Mouse (Mus musculus): Measurements from ENCODE around the gene Ddc. TPM values are rescaled to one million over a fixed set of nuclear protein-coding genes. Genes with fewer than 3 reads are reported as not detected.
A peak's percentile ranks its signal among the peaks of the same experiment; 100 is the strongest.

Gene Ddc
- polyA plus RNA-seq (2014; fragmentation: Nextera tagmentation; extraction: Ambion mirVana): 13.1 and 13.4 TPM in 2 replicates

DNA sequence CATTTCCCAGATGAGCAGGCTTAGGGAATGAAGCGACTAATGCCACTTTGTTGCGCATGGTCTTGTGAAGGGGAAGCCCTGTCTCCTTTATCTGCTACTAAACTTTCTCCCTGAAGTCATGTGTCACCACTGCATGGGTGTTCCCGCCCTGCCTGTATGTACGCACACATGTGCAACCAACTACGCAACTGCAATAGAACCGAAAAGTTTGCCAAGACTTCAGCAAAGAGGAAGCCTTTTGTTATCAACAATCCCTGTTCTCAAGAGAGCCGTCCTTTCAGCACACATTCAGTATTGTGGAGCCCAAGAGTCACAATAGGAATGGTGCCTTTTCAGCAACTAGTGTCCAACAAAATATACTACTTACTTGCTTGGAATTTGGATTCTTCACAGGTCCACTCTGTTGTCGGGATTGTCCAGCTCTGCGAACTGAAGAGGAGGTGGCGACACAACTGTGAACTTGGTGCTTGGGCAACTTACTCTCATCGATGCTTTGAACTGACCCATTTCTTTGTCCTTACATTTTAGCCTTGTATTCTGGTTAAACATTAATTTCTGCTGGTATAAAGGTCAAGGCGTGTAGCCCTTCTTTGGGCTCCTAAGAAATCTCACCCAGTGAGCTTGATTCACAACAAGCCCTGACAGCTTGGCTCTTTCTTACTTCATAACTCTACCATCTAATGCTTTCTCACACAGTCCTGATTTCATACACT lies at the start of gene Ddc:
Ddc (minus strand) TSS at position 500 of the 713 bp plus-strand sequence.
- no peaks in the 10 kb centered on the region for H3K36me3 ChIP-seq (ENCODE audit: insufficient read depth)
- ATAC-seq (ENCODE audit: insufficient read depth) (no peak), DNase-seq (no peak)
- peaks cover 7% of the 10 kb centered on the region; the same call in 1 of the 2 replicates for H3K4me1 ChIP-seq (ENCODE audit: insufficient read depth)
- H3K4me3 ChIP-seq (ENCODE audit: low read depth, low read length): no peak within 1 kb of the TSS
- TF ChIP-seq CTCF (IDR thresholded peaks at IDR 0.05; ENCODE audit: low read depth): no peak
- no peaks in the 10 kb centered on the region for H3K9me3 ChIP-seq (ENCODE audit: low read depth, low read length)
- peak within 1 kb of the TSS; percentile 51 for H3K27ac ChIP-seq (ENCODE audit: low read depth)
- H3K4me2 ChIP-seq: no peak within 1 kb of the TSS
- 68% methylated on average over 12 of the region's 12 CpGs for WGBS
- no peak within 1 kb of the TSS for H3K9ac ChIP-seq
- H3K27me3 ChIP-seq (ENCODE audit: insufficient read depth, low read length): no peaks in the 10 kb centered on the region

DNA sequence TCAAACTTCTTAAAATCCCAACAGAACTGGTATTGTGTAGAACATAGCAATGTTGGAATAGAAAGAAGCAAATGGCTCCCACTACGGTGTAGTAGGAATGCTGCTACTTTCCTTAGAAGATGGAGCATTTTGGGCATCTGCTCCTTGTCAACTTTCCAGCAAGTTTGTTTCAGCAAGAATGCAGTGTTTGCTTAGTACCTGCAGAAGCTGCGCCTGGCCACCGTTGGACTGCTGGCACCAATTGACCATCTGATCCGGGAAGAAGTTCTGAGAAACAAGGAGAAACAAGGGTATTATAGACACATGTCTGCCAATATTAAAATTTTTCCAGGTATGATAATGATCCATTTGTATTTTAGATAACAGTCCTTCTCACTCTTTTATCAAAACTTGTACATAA lies 47.8 kb upstream of the Ddc start:
- Histone ChIP-seq H3K4me1 (ENCODE audit: insufficient read depth) (peaks cover 16% of the 10 kb centered on the region), H3K4me3 (ENCODE audit: low read depth, low read length) (no peak overlapping the region), H3K4me2 (no peak overlapping the region), H3K27ac (ENCODE audit: low read depth) (no peak overlapping the region), H3K9me3 (ENCODE audit: low read depth, low read length) (no peaks in the 10 kb centered on the region), H3K9ac (no peak overlapping the region), H3K27me3 (ENCODE audit: insufficient read depth, low read length) (no peaks in the 10 kb centered on the region), H3K36me3 (ENCODE audit: insufficient read depth) (peaks cover 91% of the 10 kb centered on the region)
- ATAC-seq (ENCODE audit: insufficient read depth): no peak
- no peak for DNase-seq
- 82% methylated on average over 4 of the region's 4 CpGs for WGBS
- TF ChIP-seq CTCF (IDR thresholded peaks at IDR 0.05; ENCODE audit: low read depth): no peak

DNA sequence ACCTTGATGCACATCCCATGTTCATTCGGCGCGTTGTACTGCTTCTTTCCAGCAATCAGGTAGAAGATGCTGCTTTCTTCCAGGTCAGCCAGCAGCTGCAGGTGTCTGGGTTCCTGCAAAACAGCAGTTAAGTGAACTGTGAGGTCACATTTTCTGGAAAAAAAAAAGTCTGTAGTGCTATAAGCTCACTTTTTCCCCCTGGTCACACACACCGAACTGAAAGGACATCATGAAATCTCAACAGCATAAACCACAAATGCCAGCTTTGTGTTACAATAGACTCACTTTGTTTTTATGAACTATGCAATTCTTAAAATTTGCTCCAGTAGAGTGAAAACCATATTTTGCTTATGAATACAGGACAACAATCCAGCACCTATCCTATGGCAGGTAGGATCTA lies 46.9 kb upstream of the Ddc start:
- H3K27ac ChIP-seq (ENCODE audit: low read depth): no peak overlapping the region; the same call in 1 of the 2 replicates
- DNase-seq (no peak), ATAC-seq (ENCODE audit: insufficient read depth) (no peak)
- no peak overlapping the region for H3K9ac ChIP-seq
- 92% methylated on average over 4 of the region's 4 CpGs for WGBS
- H3K36me3 ChIP-seq (ENCODE audit: insufficient read depth): peaks cover 88% of the 10 kb centered on the region
- H3K4me2 ChIP-seq: no peak overlapping the region
- no peak for TF ChIP-seq CTCF (IDR thresholded peaks at IDR 0.05; ENCODE audit: low read depth)
- peaks cover 16% of the 10 kb centered on the region for H3K4me1 ChIP-seq (ENCODE audit: insufficient read depth)
- H3K4me3 ChIP-seq (ENCODE audit: low read depth, low read length): no peak overlapping the region
- H3K27me3 ChIP-seq (ENCODE audit: insufficient read depth, low read length): no peaks in the 10 kb centered on the region
- no peaks in the 10 kb centered on the region for H3K9me3 ChIP-seq (ENCODE audit: low read depth, low read length)

DNA sequence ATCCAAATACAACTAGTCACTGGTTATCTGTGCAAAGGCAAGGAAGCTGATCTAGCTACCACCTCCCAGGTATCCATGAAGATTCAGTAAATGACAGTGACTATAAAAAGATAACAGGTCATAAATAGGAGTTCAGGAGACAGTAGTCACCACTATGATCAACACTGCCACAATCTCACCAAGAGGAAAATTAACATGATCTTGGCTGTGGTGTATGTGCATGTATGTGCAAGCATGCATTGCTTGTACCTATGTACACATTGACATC lies 46.1 kb upstream of the Ddc start:
- Histone ChIP-seq H3K4me1 (ENCODE audit: insufficient read depth) (peaks cover 12% of the 10 kb centered on the region), H3K4me2 (no peak overlapping the region)

DNA sequence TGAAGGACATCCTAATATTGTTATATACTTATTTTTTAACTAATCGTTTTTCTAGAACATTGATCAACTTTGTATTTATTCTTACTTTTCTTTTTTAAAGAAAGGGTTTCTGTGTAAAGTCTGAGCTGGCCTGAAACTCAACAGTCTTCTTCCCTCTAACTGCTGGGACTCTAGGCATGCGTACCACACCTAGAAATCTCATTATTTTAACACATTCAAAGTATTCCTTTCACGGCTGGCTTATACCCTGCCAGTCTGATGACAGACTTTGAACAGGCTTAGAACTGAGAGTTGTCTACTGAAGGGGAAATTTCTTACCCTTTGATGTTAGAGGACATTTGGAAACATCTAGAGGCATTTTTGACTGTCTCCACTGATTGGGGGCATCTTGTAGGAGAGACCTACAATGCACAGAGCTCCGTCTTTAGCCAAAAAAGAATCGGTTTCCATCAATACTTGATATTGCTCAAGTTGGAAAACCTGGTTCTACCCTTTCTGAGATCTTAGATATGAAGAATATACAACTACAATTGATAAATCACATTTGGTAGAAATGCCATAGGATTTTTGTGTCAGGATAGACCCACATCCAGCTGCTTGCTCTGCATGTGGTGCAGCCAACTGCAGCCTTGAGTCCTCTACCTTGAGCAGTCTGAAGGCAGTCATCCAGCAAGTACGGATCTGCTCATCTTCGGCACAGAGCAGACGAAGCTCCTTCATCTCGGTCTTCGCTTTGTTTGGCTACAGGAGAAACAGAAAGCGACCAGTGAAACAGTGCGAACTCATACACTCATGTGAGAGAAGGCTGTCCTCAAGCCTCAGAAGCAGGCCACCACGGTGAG lies 45.5 kb upstream of the Ddc start:
- DNase-seq (no peak), ATAC-seq (ENCODE audit: insufficient read depth) (no peak)
- Histone ChIP-seq H3K4me3 (ENCODE audit: low read depth, low read length) (no peak overlapping the region), H3K4me2 (no peak overlapping the region), H3K9me3 (ENCODE audit: low read depth, low read length) (no peaks in the 10 kb centered on the region), H3K27me3 (ENCODE audit: insufficient read depth, low read length) (no peaks in the 10 kb centered on the region), H3K36me3 (ENCODE audit: insufficient read depth) (peaks cover 90% of the 10 kb centered on the region), H3K9ac (no peak overlapping the region), H3K4me1 (ENCODE audit: insufficient read depth) (peaks cover 7% of the 10 kb centered on the region), H3K27ac (ENCODE audit: low read depth) (peak overlapping the region; percentile 42; the same call in 1 of the 2 replicates)
- no peak for TF ChIP-seq CTCF (IDR thresholded peaks at IDR 0.05; ENCODE audit: low read depth)
- 88% methylated on average over 13 of the region's 13 CpGs for WGBS

More for the DNA sequence above, 46.1 kb upstream of the Ddc start:
- DNase-seq (no peak), ATAC-seq (ENCODE audit: insufficient read depth) (no peak)
- no peak overlapping the region for H3K9ac ChIP-seq
- no peak overlapping the region for H3K27ac ChIP-seq (ENCODE audit: low read depth)
- no peak for TF ChIP-seq CTCF (IDR thresholded peaks at IDR 0.05; ENCODE audit: low read depth)
- no peaks in the 10 kb centered on the region for H3K9me3 ChIP-seq (ENCODE audit: low read depth, low read length)
- H3K27me3 ChIP-seq (ENCODE audit: insufficient read depth, low read length): no peaks in the 10 kb centered on the region
- H3K36me3 ChIP-seq (ENCODE audit: insufficient read depth): peaks cover 90% of the 10 kb centered on the region
- H3K4me3 ChIP-seq (ENCODE audit: low read depth, low read length): no peak overlapping the region

DNA sequence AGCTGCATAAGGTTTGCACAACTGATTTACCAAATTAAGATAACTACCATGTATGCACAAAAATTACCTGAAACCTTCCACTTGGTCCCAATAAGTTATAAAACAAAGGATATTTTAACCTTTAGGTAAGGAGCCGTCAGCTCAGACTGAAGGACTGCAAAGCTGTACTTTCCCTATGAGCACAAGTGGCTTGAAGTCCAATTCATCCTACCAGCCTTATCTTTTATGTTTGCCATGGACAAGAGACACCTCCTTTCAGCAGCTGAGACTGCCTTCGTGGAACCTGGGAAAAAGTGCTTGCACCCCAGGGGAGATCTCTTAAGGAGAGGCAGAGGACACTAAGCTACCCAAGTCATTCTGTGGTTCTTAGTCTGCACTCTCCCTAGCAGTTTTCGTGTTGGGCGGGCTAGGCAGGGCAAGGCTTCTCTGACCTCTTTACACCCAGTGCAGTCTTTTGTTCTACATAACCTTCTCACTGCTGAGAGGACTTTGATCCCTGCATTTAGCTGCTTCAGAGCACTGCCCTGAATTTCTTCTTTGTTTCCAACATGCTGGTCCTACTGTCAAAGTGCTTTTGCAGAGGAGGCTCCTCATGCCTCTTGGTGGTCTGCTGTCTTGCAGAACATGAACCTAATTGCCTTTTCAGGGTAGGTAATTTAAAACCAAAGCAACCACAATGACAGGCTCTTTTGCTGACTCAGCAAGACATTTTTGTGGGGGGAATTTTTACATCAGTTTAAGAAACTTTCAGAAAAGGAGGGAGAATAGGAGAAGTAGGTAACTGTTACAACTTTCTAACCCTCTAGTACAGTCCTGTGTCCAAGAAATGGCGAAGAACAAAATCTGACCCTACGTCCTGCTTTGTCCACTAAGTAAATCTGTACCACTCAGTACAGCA lies 44.6 kb upstream of the Ddc start:
- no peak for TF ChIP-seq CTCF (IDR thresholded peaks at IDR 0.05; ENCODE audit: low read depth)
- 0 out of 2 replicates have a peak, but pooled peaks cover 4% of the 10 kb centered on the region for H3K4me1 ChIP-seq (ENCODE audit: insufficient read depth)
- no peaks in the 10 kb centered on the region for H3K9me3 ChIP-seq (ENCODE audit: low read depth, low read length)
- H3K36me3 ChIP-seq (ENCODE audit: insufficient read depth): peaks cover 94% of the 10 kb centered on the region
- no peak overlapping the region for H3K9ac ChIP-seq
- peak overlapping the region; percentile 42 for H3K27ac ChIP-seq (ENCODE audit: low read depth)
- no peak overlapping the region for H3K4me2 ChIP-seq
- WGBS: 66% methylated on average over 6 of the region's 6 CpGs
- no peaks in the 10 kb centered on the region for H3K27me3 ChIP-seq (ENCODE audit: insufficient read depth, low read length)
- H3K4me3 ChIP-seq (ENCODE audit: low read depth, low read length): no peak overlapping the region
- ATAC-seq (ENCODE audit: insufficient read depth) (no peak), DNase-seq (no peak)
